Mouse (Mus musculus) lung, adult 18-20 months (tissue): ENCODE data around the gene 1700016K19Rik.
"Not testable (repeated sequence)": the region's sequence is repeated elsewhere in the genome, so short reads cannot be mapped to it uniquely, and the experiment has no call there.

Experiments
- DNase-seq, 2 experiments: peaks; one replicate each; pipeline ENCODE4 v3.0.0; 2022; ENCODE audit warnings: mixed read lengths in 2 of 2

1700016K19Rik gene

GRCm38 (mm10) chr11:75985948-75986347 lies 13.8 kb upstream of the 1700016K19Rik start:
- no peak for DNase-seq

- DNase-seq: no peak
Observed at GRCm38 (mm10) chr11:75990965-75991835, 8.5 kb upstream of the 1700016K19Rik start.

- no peak for DNase-seq
Observed at GRCm38 (mm10) chr11:75991911-75992310, 7.8 kb upstream of the 1700016K19Rik start.

- DNase-seq: no peak
Observed at GRCm38 (mm10) chr11:75992481-75992880, 7.2 kb upstream of the 1700016K19Rik start.

- DNase-seq: no peak
Observed at GRCm38 (mm10) chr11:75994357-75994756, 5.4 kb upstream of the 1700016K19Rik start.

DNA sequence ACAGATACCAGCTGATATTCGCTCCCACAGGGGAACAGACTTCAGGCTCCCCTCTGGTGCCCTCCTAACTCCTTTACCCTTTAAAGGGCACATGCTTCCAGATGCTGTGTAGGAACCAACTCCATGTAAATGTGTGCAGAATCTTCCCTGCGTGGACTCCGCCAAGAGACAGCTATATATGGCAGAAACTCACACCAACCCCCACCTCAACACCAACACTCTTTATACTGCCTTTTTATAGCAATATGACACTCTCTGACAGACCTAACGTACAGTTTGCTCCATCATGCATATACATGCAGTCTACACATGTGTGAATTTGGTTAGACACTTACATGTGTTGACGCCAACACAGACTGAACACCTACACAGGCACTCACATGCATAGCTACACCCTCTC lies 989 bp downstream of the 1700016K19Rik start:
- DNase-seq: no peak

DNA sequence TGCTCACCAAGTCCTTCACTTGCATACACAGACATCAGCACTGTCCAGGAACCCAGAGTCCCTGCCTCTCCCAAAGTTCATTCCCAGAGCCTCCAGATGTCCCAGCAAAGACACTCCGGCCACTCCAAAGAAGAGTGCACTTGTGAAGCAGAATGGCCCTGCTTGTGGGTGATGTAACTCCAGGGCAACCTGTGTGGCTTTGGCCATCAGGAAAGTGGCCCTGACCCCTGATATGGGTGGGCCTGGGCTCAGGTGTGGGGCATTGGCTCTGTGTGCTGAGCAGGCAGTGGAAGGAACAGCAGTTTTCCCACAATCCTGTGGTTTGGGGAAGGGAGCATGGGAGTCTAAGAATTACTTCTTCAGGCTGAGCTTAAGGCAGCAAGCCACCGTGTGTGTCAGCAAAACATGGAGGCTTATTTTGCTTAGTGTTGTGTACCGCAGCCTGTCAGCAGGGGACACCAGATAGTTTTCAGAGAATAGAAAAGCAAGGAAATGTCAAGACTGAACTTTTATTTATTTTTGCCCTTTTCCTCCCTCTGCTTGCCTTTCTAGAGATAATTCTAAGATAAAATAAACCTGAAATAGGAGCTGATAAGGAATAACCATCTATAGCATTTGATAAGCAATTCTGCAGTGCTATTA lies 1.6 kb downstream of the 1700016K19Rik start:
- no peak for DNase-seq

GRCm38 (mm10) chr11:76004276-76004675 lies 4.6 kb downstream of the 1700016K19Rik start:
- not testable (repeated sequence) for DNase-seq

- DNase-seq: no peak
Observed at GRCm38 (mm10) chr11:76008162-76008561, 8.4 kb downstream of the 1700016K19Rik start.

DNA sequence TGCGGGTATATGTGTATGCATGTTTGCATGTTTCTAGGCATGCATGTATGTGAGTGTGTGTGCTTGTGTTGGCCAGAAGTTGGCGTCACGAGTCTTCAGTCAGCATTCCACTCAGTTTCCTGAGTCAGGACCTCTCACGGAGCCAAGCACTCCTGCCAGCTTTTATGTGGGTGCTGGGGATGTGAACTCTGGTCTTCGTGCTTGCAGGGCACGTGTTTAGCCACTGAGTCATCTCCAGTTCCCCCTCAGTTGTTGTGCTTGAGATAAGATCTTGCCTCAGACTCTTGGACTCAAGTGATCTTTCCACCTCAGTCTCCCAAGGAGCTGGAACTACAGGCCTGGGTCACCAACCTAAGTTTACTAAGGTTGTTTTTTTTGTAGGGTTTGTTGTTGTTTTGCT lies 9.4 kb downstream of the 1700016K19Rik start:
- DNase-seq: no peak

GRCm38 (mm10) chr11:76010838-76011624 lies 11.3 kb downstream of the 1700016K19Rik start:
- no peak for DNase-seq

- DNase-seq: no peak
Observed at GRCm38 (mm10) chr11:76015251-76015650, 15.5 kb downstream of the 1700016K19Rik start.

- DNase-seq: no peak
Observed at GRCm38 (mm10) chr11:76015814-76016213, 16.1 kb downstream of the 1700016K19Rik start.

- no peak for DNase-seq
Observed at GRCm38 (mm10) chr11:76019879-76020278, 20.2 kb downstream of the 1700016K19Rik start.

GRCm38 (mm10) chr11:76020916-76021315 lies 21.2 kb downstream of the 1700016K19Rik start:
- no peak for DNase-seq

- DNase-seq: no peak
Observed at GRCm38 (mm10) chr11:76025080-76025583, 25.4 kb downstream of the 1700016K19Rik start.

DNA sequence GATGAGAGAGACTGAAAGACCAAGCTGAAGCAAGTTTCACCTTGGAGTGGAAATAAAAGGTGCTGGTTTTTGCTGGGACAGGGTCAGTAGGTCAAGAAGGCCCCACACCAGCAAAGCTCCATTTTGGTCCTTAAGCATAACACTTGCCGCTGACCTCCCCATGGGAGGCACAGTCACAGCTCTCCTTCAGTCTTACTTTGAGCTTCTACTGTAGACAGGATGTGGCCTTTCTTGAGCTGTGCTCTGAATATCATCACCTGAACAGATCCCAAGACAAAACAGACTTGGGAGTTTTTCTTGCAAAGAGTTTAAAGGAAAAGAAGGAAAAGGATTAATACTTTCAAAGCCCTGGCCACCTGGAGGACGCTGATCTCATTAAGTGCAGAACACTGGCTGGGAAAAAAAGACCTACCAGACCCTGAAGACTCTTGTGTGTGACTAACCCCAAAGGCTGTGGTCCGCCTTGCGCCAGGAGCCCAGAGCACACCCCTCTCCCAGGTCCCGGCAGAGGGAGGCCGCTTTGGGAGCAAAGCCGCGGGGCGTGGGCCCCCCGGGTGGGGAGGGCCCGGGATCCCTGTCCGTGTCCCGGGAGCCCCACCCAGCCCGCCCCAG lies 26.9 kb downstream of the 1700016K19Rik start:
- DNase-seq: no peak

DNA sequence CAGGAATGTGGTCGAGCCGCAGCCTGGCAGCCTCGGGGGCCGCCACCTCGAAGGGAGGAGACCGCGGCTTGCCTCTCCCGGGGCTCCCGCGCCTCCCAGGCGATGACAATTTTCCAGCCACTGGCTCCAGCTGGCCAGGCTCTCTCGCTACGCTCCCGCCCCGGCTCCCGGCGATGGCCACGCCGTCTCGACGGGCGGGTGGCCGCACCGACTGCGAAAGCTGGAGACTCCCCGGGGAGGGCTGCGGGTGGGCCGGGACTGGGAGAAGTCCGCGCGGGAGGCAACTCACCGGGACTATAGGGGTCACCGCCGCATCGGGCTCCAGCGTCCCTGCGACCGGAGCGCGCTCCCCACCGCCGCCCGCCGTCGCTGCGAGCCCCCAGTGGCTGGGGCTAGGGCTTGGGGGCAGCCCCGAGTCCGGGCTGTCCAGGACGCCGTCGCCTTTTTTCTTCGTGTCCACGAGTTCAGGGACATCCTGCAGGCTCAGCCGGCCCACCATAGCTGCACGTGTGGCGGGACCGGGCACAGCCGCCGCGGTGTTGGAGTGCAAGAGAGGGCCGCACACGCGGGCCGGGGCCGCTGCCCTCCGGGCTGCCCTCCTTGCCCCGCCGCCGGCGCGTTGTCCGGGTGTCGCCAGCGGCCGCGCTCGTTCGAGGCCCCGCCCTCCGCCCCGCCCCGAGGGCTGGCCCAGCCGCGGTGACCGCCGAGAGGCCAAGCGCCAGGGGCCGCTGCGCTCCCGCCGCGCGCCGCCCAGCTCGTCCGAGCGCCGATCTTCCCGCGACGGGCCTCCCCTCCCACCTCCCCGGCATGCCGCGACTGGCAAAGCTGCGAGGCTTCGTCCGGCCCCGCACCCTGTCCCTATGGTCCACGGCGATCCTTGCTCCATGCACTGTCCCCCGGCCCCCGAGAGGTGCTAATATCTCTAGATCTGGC lies 27.7 kb downstream of the 1700016K19Rik start, which contains the start of gene Rflnb:
Rflnb (minus strand) TSS at position 644 of the 933 bp plus-strand sequence.
- DNase-seq: peak; percentile 88 to 91

GRCm38 (mm10) chr11:76028072-76028465 lies 28.4 kb downstream of the 1700016K19Rik start:
- peak in 1 of 2 experiments; percentile 27 for DNase-seq

DNA sequence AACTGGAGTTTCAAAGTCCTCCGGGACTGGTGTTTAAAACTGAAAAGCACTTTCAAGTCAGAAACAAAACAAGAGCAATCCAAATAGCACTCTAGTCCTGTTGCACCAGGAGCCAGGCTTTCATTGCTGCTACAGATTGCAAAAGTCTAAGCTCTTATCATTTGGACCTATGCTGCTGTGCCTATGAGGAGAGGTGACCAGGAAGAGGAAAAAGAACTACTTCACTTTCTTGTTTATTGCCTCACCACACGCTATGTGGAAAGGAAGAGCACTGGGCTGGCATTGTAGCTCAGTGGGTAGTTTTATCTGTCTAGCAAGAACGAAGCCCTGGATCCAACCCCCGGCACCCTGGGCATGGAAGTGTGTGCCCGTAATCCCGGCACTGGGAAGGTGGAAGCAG lies 33.6 kb downstream of the 1700016K19Rik start:
- peak; percentile 44 to 52 for DNase-seq

GRCm38 (mm10) chr11:76033836-76034235 lies 34.1 kb downstream of the 1700016K19Rik start:
- DNase-seq: peak; percentile 20 to 31
